Mouse (Mus musculus): ENCODE measurements around the gene Fgf22. TPM values are rescaled to one million over a fixed set of nuclear protein-coding genes. Genes with fewer than 3 reads are reported as not detected.

The Fgf22 gene
- total and polyA plus RNA-seq, 2 experiments from 2014 or later: 1.0 to 1.7 TPM

- 39% methylated on average over 7 of the region's 7 CpGs for WGBS
- Histone ChIP-seq H3K9ac (no peak overlapping the region), H3K4me3 (ENCODE audit: low read depth, low read length) (no peak overlapping the region), H3K36me3 (ENCODE audit: insufficient read depth) (no peaks in the 10 kb centered on the region), H3K27me3 (ENCODE audit: insufficient read depth, low read length) (no peaks in the 10 kb centered on the region; the same call in 1 of the 2 replicates), H3K27ac (ENCODE audit: low read depth, low read length) (no peak overlapping the region), H3K9me3 (ENCODE audit: low read length) (no peaks in the 10 kb centered on the region), H3K4me1 (ENCODE audit: insufficient read depth) (no peaks in the 10 kb centered on the region), H3K4me2 (ENCODE audit: low read depth) (no peak overlapping the region)
- TF ChIP-seq CTCF (IDR thresholded peaks at IDR 0.05; ENCODE audit: low read depth): peak; percentile 88
- peak; percentile 87 for DNase-seq
- ATAC-seq: no peak
Measured at GRCm38 (mm10) chr10:79788386-79789158, 33.7 kb downstream of the Fgf22 start.

DNA sequence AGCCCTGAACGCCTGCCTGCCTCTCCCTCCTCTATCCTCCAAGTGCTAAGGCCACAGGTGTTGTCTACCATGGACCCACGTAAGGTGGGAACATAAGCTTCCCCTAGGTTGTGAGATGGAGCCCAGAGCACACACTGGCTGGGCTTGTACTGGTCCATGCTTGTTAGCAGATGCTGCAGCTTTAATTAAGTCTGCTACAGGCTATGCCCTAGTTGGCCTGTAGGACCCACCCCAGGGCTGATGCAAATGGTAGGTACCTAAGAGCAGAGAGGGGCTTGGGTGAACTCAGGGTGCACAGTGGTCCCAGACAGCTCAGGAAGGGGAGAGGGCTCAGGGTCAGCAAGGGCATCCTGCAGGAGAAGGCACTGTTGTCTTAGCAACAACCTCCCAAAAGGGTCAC, 34.7 kb downstream of the Fgf22 start:
- 61% methylated on average over 2 of the region's 2 CpGs for WGBS
- no peak overlapping the region for H3K4me2 ChIP-seq (ENCODE audit: low read depth)
- DNase-seq: no peak
- no peak for ATAC-seq
- no peak overlapping the region for H3K9ac ChIP-seq
- no peak for TF ChIP-seq CTCF (IDR thresholded peaks at IDR 0.05; ENCODE audit: low read depth)
- H3K27ac ChIP-seq (ENCODE audit: low read depth, low read length): no peak overlapping the region
- no peaks in the 10 kb centered on the region for H3K36me3 ChIP-seq (ENCODE audit: insufficient read depth)
- H3K4me3 ChIP-seq (ENCODE audit: low read depth, low read length): no peak overlapping the region
- no peaks in the 10 kb centered on the region; the same call in 1 of the 2 replicates for H3K27me3 ChIP-seq (ENCODE audit: insufficient read depth, low read length)
- no peaks in the 10 kb centered on the region for H3K9me3 ChIP-seq (ENCODE audit: low read length)
- H3K4me1 ChIP-seq (ENCODE audit: insufficient read depth): no peaks in the 10 kb centered on the region

GRCm38 (mm10) chr10:79790861-79791260, 36.0 kb downstream of the Fgf22 start, which contains the start of gene Prss57:
TSS of gene Prss57 (minus strand) at chr10:79790961.
- 0 out of 2 replicates have a peak, but pooled peaks cover 7% of the 10 kb centered on the region for H3K4me1 ChIP-seq (ENCODE audit: insufficient read depth)
- H3K9ac ChIP-seq: no peak within 1 kb of the TSS
- DNase-seq (no peak), ATAC-seq (no peak)
- no peaks in the 10 kb centered on the region for H3K9me3 ChIP-seq (ENCODE audit: low read length)
- H3K4me2 ChIP-seq (ENCODE audit: low read depth): no peak within 1 kb of the TSS
- no peak for TF ChIP-seq CTCF (IDR thresholded peaks at IDR 0.05; ENCODE audit: low read depth)
- no peaks in the 10 kb centered on the region for H3K27me3 ChIP-seq (ENCODE audit: insufficient read depth, low read length)
- H3K27ac ChIP-seq (ENCODE audit: low read depth, low read length): no peak within 1 kb of the TSS
- 90% methylated on average over 4 of the region's 4 CpGs for WGBS
- H3K36me3 ChIP-seq (ENCODE audit: insufficient read depth): no peaks in the 10 kb centered on the region
- H3K4me3 ChIP-seq (ENCODE audit: low read depth, low read length): no peak within 1 kb of the TSS

DNA sequence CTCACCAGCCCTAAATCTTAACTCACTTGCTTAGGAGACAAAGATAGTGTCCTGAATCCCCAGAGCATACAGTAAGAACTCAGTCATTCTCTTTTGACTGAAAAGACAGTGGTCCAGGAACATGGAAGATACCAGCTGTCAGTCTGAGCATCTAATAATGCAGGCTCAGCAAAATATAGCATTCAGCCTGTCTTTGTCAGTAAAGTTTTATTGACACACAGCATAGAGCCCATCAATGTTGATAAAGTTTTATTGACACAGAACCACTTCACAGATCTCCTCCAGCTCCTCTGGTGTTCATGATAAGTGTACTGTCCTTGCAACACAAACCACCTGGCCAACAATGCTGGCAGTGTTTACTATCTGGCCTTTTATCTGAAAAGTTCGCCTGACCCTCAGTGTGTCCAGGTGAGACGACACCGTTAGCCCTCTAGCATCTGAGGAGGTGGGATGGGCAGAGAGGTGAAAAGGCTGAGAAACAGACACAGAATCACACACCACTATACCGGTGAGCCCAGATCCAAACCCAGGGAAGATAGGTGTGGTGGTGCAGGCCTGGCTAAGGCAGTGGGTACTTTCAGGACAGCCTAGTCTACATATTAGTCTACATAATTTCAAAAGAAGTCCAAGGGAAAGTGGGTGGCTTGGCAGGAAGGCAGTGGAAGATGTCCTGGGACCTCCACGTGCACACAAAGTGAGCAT, 37.6 kb downstream of the Fgf22 start:
- no peaks in the 10 kb centered on the region for H3K36me3 ChIP-seq (ENCODE audit: insufficient read depth)
- no peak for TF ChIP-seq CTCF (IDR thresholded peaks at IDR 0.05; ENCODE audit: low read depth)
- H3K27me3 ChIP-seq (ENCODE audit: insufficient read depth, low read length): no peaks in the 10 kb centered on the region
- DNase-seq: no peak
- H3K4me3 ChIP-seq (ENCODE audit: low read depth, low read length): peak overlapping the region; percentile 92; the same call in 1 of the 2 replicates
- H3K4me1 ChIP-seq (ENCODE audit: insufficient read depth): peaks cover 15% of the 10 kb centered on the region; the same call in 1 of the 2 replicates
- no peak overlapping the region for H3K27ac ChIP-seq (ENCODE audit: low read depth, low read length)
- no peaks in the 10 kb centered on the region for H3K9me3 ChIP-seq (ENCODE audit: low read length)
- no peak for ATAC-seq
- WGBS: 83% methylated on average over 5 of the region's 5 CpGs
- no peak overlapping the region for H3K9ac ChIP-seq
- peak overlapping the region; percentile 88; the same call in 1 of the 2 replicates for H3K4me2 ChIP-seq (ENCODE audit: low read depth)

- H3K9ac ChIP-seq: peak within 1 kb of the TSS; percentile 98
- DNase-seq: peak; percentile 89
- ATAC-seq: peak; percentile 85
Measured at GRCm38 (mm10) chr10:79793051-79793737, 38.3 kb downstream of the Fgf22 start, which contains the start of gene Palm. TSS of gene Palm (plus strand) at chr10:79793572.

DNA sequence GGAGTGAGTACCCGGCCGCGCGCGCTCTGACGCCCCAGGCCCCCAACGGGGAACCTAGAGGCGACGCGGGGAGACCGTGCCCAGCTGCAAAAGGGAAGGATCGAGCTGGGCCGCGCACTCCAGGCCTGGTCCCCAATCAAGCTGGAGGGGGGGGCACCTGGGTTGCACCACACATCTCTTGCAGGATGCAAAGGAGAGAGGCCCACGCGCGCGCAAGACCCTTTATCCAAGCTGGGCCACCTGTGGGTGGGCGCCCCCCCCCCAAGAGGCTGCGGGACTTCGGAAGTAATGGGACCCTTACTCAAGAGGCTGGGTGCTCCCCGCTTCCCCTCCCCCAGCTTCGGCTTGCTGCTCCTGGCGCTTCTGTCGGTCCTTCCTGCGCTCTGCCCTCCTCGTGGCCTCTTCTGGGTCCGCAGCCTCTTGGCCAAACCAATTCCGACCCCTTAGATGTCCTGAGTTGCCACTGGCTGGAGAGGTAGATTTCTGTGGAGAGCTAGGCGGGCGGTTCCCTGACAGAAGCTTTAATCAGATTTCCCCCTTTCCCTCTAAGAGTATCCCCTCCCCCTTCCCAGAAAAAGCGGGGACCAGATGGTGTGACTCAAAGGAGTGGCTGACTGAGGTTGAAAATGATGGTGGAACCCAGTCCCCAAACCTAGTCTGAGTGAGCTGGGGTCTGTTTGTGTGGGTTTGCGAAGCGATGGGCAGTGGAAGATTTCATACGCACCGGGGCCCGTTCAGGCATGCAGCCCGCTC, 39.0 kb downstream of the Fgf22 start:
- Histone ChIP-seq H3K36me3 (ENCODE audit: insufficient read depth) (no peaks in the 10 kb centered on the region), H3K4me1 (ENCODE audit: insufficient read depth) (peaks cover 15% of the 10 kb centered on the region; the same call in 1 of the 2 replicates), H3K27ac (ENCODE audit: low read depth, low read length) (peak overlapping the region; percentile 94), H3K9ac (peak overlapping the region; percentile 98), H3K4me3 (ENCODE audit: low read depth, low read length) (peak overlapping the region; percentile 92), H3K27me3 (ENCODE audit: insufficient read depth, low read length) (no peaks in the 10 kb centered on the region), H3K4me2 (ENCODE audit: low read depth) (peak overlapping the region; percentile 88), H3K9me3 (ENCODE audit: low read length) (no peaks in the 10 kb centered on the region)
- WGBS: under 1% methylated on average over 37 of the region's 38 CpGs
- no peak for TF ChIP-seq CTCF (IDR thresholded peaks at IDR 0.05; ENCODE audit: low read depth)
- DNase-seq (peak; percentile 79), ATAC-seq (peak; percentile 69)

More at GRCm38 (mm10) chr10:79793051-79793737, 38.3 kb downstream of the Fgf22 start, which contains the start of gene Palm:
- Histone ChIP-seq H3K27ac (ENCODE audit: low read depth, low read length) (peak within 1 kb of the TSS; percentile 94), H3K4me1 (ENCODE audit: insufficient read depth) (peaks cover 15% of the 10 kb centered on the region; the same call in 1 of the 2 replicates), H3K9me3 (ENCODE audit: low read length) (no peaks in the 10 kb centered on the region), H3K4me2 (ENCODE audit: low read depth) (peak within 1 kb of the TSS; percentile 88), H3K4me3 (ENCODE audit: low read depth, low read length) (peak within 1 kb of the TSS; percentile 92), H3K27me3 (ENCODE audit: insufficient read depth, low read length) (no peaks in the 10 kb centered on the region), H3K36me3 (ENCODE audit: insufficient read depth) (no peaks in the 10 kb centered on the region)
- 6% methylated on average over 47 of the region's 51 CpGs for WGBS
- peak; percentile 91 for TF ChIP-seq CTCF (IDR thresholded peaks at IDR 0.05; ENCODE audit: low read depth)
